Mouse (Mus musculus): ENCODE measurements around the gene Glyat.

Glyat gene

DNA sequence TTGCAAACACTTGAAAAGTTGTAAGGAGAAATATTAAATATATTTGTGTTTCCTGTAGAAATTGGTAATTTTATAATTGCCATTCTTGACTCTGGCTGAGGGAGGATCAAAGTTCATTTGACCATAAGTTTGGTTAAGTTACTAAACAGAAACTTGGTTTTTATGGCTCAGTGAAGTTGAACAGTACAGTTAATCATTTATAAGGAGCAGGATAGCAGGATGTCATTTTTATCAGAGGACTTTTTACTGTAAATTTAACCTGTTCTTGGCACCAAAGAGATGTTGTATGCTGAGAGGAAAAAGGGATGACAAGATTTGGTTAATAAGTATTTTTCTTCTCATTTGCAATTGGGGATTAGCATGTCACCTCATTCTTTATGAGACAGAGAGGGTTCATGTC, 51.5 kb downstream of the Glyat start:
- no peak for DNase-seq (ENCODE audit: low spot score in 2 of 2)

DNA sequence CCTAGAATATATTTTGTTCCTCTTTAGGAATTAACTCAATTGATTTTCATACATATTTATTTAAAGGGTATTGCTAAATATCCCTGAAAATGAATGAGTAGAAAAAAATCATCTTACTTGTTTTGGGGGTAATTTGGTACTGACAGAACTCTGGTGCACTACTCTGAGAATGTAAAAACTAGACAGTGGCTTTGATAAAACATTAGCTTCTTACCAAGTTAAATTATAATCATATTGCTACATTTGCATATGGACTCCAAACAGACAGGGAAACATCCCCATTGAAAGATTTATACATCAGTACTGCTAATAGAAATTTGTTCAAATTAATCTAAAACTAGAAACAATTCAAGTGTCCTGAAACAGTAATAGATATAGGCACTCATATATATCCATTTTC, 52.1 kb downstream of the Glyat start:
- no peak for DNase-seq (ENCODE audit: low spot score in 2 of 2)

DNA sequence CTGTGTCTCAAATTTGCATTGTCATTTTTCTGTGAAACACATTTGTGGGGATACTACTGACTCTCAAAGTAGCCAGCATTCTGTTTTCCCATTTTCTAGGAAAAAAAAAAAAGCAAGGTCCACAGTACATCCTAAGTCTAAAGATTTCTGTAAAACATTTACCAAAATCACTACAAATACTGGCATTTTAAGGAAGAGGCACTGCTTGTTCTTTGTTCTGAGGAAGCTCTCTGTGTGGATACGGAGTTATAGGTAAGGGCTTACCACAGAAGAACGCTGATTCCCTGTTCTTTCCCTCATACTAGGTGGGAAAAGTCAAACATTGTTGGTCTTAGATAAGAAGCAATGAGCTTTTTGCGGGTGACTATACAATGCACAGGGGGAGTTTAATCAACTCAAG, 62.5 kb downstream of the Glyat start, which contains the start of gene Keg1:
Keg1 (plus strand) TSS at position 197 of the 400 bp plus-strand sequence.
- DNase-seq (ENCODE audit: low spot score in 2 of 2): no peak

DNA sequence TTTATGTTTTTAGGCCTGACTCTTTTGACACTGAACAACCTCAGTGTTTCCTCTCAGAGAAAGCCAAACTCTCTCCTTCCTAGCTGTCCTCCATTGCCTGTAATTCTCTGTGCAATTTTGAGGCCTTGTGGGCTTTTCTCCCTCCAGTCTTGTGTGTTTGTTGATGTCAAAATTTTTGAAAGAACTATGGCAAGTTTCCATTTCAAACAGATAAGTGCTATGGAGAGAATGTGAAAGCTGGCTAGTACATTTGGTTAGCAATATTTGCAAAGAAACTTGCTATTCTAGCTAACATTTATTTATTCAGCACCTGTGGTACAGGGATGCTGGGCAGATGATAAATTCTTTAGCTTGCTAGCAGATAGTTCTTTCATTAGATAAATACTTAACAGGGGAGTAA, 63.1 kb downstream of the Glyat start:
- no peak for DNase-seq (ENCODE audit: low spot score in 2 of 2)

Measured in right cerebral cortex, postnatal 36 days (tissue).